Comparison of ENCODE assay signal across 10 mouse cellular contexts in genomic region chr3:88381389-88382315, GRCm38 (mm10). TPM values are rescaled to one million over a fixed set of nuclear protein-coding genes. Genes with fewer than 3 reads are reported as not detected.
DNase-seq lines count a peak whose midpoint lies in the region; ATAC-seq and TF ChIP-seq lines count a peak whose summit lies in the region.
"Not testable (repeated sequence)": the region's sequence is repeated elsewhere in the genome, so short reads cannot be mapped to it uniquely, and the experiment has no call there.
"Had no signal": no experiment of that assay in that cellular context is flagged by ENCODE, and none has a peak within 500 bp of the region (broad histone marks: within the 10 kb centered on the region; RNA-seq: fewer than 3 reads in every experiment).

No protein-coding gene starts in this region.

- TF ChIP-seq POLR2A in limb, embryonic 14.5 days (IDR thresholded peaks at IDR 0.05; ENCODE audit: borderline replicate concordance, extremely low read depth, insufficient read depth, insufficient read length): not testable (repeated sequence)

- DNase-seq in R1 (ENCODE audit: low read depth, low spot score): peak; percentile 70
- peak; percentile 26 for DNase-seq in limb, embryonic 14.5 days (ENCODE audit: low spot score)
- DNase-seq in thymus, postnatal 25 days: peak; percentile 71

- H3K4me3 ChIP-seq in embryonic facial prominence, embryonic 12.5 days: peak overlapping the region; percentile 29
- H3K4me3 ChIP-seq in heart, embryonic 12.5 days: peak overlapping the region; percentile 28; the same call in 1 of the 2 replicates
- H3K4me3 ChIP-seq in intestine, embryonic 15.5 days (replicated peaks): 0 out of 2 replicates have a peak overlapping the region, but pooled peaks have one; percentile 12
- H3K4me3 ChIP-seq in limb, embryonic 14.5 days (replicated peaks; ENCODE audit: low read length): peak overlapping the region; percentile 21
- peak overlapping the region; percentile 25 for H3K4me3 ChIP-seq in neural tube, embryonic 15.5 days (replicated peaks)

- H3K4me1 ChIP-seq in embryonic facial prominence, embryonic 12.5 days; heart, embryonic 12.5 days (replicated peaks); intestine, embryonic 15.5 days (replicated peaks); limb, embryonic 14.5 days (ENCODE audit: control insufficient read depth, insufficient read depth, low read length); neural tube, embryonic 15.5 days: not testable (repeated sequence)

- H3K9me3 ChIP-seq in embryonic facial prominence, embryonic 12.5 days; heart, embryonic 12.5 days (replicated peaks); intestine, embryonic 15.5 days; limb, embryonic 14.5 days (ENCODE audit: control insufficient read depth, low read length); neural tube, embryonic 15.5 days (replicated peaks): not testable (repeated sequence)

- 0 out of 2 replicates have a peak overlapping the region, but pooled peaks have one; percentile 27 for H3K9ac ChIP-seq in embryonic facial prominence, embryonic 12.5 days
- H3K9ac ChIP-seq in heart, embryonic 12.5 days; intestine, embryonic 15.5 days; neural tube, embryonic 15.5 days (replicated peaks): not testable (repeated sequence)
- H3K9ac ChIP-seq in limb, embryonic 14.5 days (ENCODE audit: low read depth, low read length, severe bottlenecking): peak overlapping the region; percentile 38; the same call in 1 of the 2 replicates

- peak; percentile 71 for ATAC-seq in embryonic facial prominence, embryonic 12.5 days (ENCODE audit: insufficient number of reproducible peaks, insufficient read depth, low FRiP score, low TSS enrichment)
- ATAC-seq in heart, embryonic 12.5 days (ENCODE audit: insufficient number of reproducible peaks, low FRiP score): peak; percentile 76
- ATAC-seq in intestine, embryonic 15.5 days: peak; percentile 89
- ATAC-seq in limb, embryonic 14.5 days (ENCODE audit: low FRiP score, low read depth): peak; percentile 81
- peak; percentile 94 for ATAC-seq in megakaryocyte progenitor cell, adult 5-6 weeks (replicated peaks; ENCODE audit: poor library complexity)
- ATAC-seq in neural tube, embryonic 15.5 days (ENCODE audit: low FRiP score): peak; percentile 92

- H3K36me3 ChIP-seq in embryonic facial prominence, embryonic 12.5 days; heart, embryonic 12.5 days; intestine, embryonic 15.5 days; limb, embryonic 14.5 days (ENCODE audit: control insufficient read depth, insufficient read depth, low read length); neural tube, embryonic 15.5 days: not testable (repeated sequence)

- H3K4me2 ChIP-seq in embryonic facial prominence, embryonic 12.5 days (replicated peaks): peak overlapping the region; percentile 47
- peak overlapping the region; percentile 64 for H3K4me2 ChIP-seq in heart, embryonic 12.5 days
- H3K4me2 ChIP-seq in intestine, embryonic 15.5 days (replicated peaks): peak overlapping the region; percentile 55
- peak overlapping the region; percentile 47 for H3K4me2 ChIP-seq in limb, embryonic 14.5 days (replicated peaks; ENCODE audit: low read depth, low read length, severe bottlenecking)
- peak overlapping the region; percentile 54 for H3K4me2 ChIP-seq in neural tube, embryonic 15.5 days

- 8% methylated on average over 22 of the region's 22 CpGs for WGBS in embryonic facial prominence, embryonic 12.5 days
- WGBS in heart, embryonic 12.5 days: 9% methylated on average over 19 of the region's 22 CpGs
- 9% methylated on average over 21 of the region's 22 CpGs for WGBS in intestine, embryonic 15.5 days
- 11% methylated on average over 17 of the region's 22 CpGs for WGBS in limb, embryonic 14.5 days
- WGBS in neural tube, embryonic 15.5 days: 4% methylated on average over 19 of the region's 22 CpGs

- 0 out of 2 replicates have a peak overlapping the region, but pooled peaks have one; percentile 41 for H3K27ac ChIP-seq in embryonic facial prominence, embryonic 12.5 days
- H3K27ac ChIP-seq in heart, embryonic 12.5 days (ENCODE audit: poor library complexity, severe bottlenecking); intestine, embryonic 15.5 days; limb, embryonic 14.5 days (replicated peaks; ENCODE audit: low read depth, low read length): not testable (repeated sequence)
- peak overlapping the region; percentile 63 for H3K27ac ChIP-seq in neural tube, embryonic 15.5 days (replicated peaks)

- H3K27me3 ChIP-seq in embryonic facial prominence, embryonic 12.5 days; heart, embryonic 12.5 days (replicated peaks); intestine, embryonic 15.5 days (replicated peaks); limb, embryonic 14.5 days (ENCODE audit: control insufficient read depth, insufficient read depth, low read length); neural tube, embryonic 15.5 days (replicated peaks): not testable (repeated sequence)

RNA-seq across cellular contexts. Expression of gene Bglap, which starts 2.6 kb away (rescaled TPM):
- not detected in 2 replicates for polyA plus RNA-seq in embryonic facial prominence, embryonic 12.5 days (2016; fragmentation: Nextera tagmentation; extraction: Ambion mirVana)
- polyA plus RNA-seq in heart, embryonic 12.5 days (2016; fragmentation: Nextera tagmentation; extraction: Ambion mirVana): not detected in 2 replicates
- polyA plus RNA-seq in intestine, embryonic 15.5 days (2015; fragmentation: Nextera tagmentation; extraction: Ambion mirVana): not detected in 2 replicates
- polyA plus RNA-seq in limb, embryonic 14.5 days (2012; rRNA removed): 0.94 and 1.00 TPM in 2 replicates
- polyA plus RNA-seq in limb, embryonic 14.5 days (2014; fragmentation: Nextera tagmentation; extraction: Ambion mirVana): 1.7 and 3.1 TPM in 2 replicates
- total RNA-seq in megakaryocyte progenitor cell, adult 5-6 weeks (2015): not detected in 2 replicates
- total RNA-seq in megakaryocyte progenitor cell, adult 5-6 weeks (2017): not detected in 2 replicates
- polyA plus RNA-seq in neural tube, embryonic 15.5 days (2015; fragmentation: Nextera tagmentation; extraction: Ambion mirVana): not detected in 2 replicates
- total RNA-seq: heart, postnatal 14 days had no signal

RNA-seq across cellular contexts. Expression of gene Bglap2, which starts 3.2 kb away (rescaled TPM):
- not detected in 2 replicates for polyA plus RNA-seq in embryonic facial prominence, embryonic 12.5 days (2016; fragmentation: Nextera tagmentation; extraction: Ambion mirVana)
- polyA plus RNA-seq in heart, embryonic 12.5 days (2016; fragmentation: Nextera tagmentation; extraction: Ambion mirVana): not detected in 2 replicates
- not detected in 2 replicates for polyA plus RNA-seq in intestine, embryonic 15.5 days (2015; fragmentation: Nextera tagmentation; extraction: Ambion mirVana)
- polyA plus RNA-seq in limb, embryonic 14.5 days (2012; rRNA removed): 0.52 and 0.60 TPM in 2 replicates
- 0.77 and 1.9 TPM in 2 replicates for polyA plus RNA-seq in limb, embryonic 14.5 days (2014; fragmentation: Nextera tagmentation; extraction: Ambion mirVana)
- not detected in 2 replicates for total RNA-seq in megakaryocyte progenitor cell, adult 5-6 weeks (2015)
- not detected in 2 replicates for total RNA-seq in megakaryocyte progenitor cell, adult 5-6 weeks (2017)
- polyA plus RNA-seq in neural tube, embryonic 15.5 days (2015; fragmentation: Nextera tagmentation; extraction: Ambion mirVana): not detected in 2 replicates
- total RNA-seq: heart, postnatal 14 days; layer of hippocampus, postnatal 25 days had no signal

RNA-seq across cellular contexts. Expression of gene Bglap3, which starts 9.1 kb away (rescaled TPM):
- 0.17 TPM in 1 of 2 replicates, not detected in the other for polyA plus RNA-seq in embryonic facial prominence, embryonic 12.5 days (2016; fragmentation: Nextera tagmentation; extraction: Ambion mirVana)
- polyA plus RNA-seq in heart, embryonic 12.5 days (2016; fragmentation: Nextera tagmentation; extraction: Ambion mirVana): 0.10 TPM in 1 of 2 replicates, not detected in the other
- polyA plus RNA-seq in intestine, embryonic 15.5 days (2015; fragmentation: Nextera tagmentation; extraction: Ambion mirVana): 1.3 and 2.7 TPM in 2 replicates
- polyA plus RNA-seq in limb, embryonic 14.5 days (2012; rRNA removed): 2.0 and 2.2 TPM in 2 replicates
- polyA plus RNA-seq in limb, embryonic 14.5 days (2014; fragmentation: Nextera tagmentation; extraction: Ambion mirVana): 1.7 and 2.5 TPM in 2 replicates
- not detected in 2 replicates for total RNA-seq in megakaryocyte progenitor cell, adult 5-6 weeks (2015)
- total RNA-seq in megakaryocyte progenitor cell, adult 5-6 weeks (2017): not detected in 2 replicates
- 0.15 and 0.28 TPM in 2 replicates for polyA plus RNA-seq in neural tube, embryonic 15.5 days (2015; fragmentation: Nextera tagmentation; extraction: Ambion mirVana)
- total RNA-seq: heart, postnatal 14 days had no signal

RNA-seq across cellular contexts. Expression of gene Paqr6, which starts 17.3 kb away (rescaled TPM):
- 2.8 and 3.3 TPM in 2 replicates for polyA plus RNA-seq in embryonic facial prominence, embryonic 12.5 days (2016; fragmentation: Nextera tagmentation; extraction: Ambion mirVana)
- 3.6 and 4.3 TPM in 2 replicates for polyA plus RNA-seq in heart, embryonic 12.5 days (2016; fragmentation: Nextera tagmentation; extraction: Ambion mirVana)
- polyA plus RNA-seq in intestine, embryonic 15.5 days (2015; fragmentation: Nextera tagmentation; extraction: Ambion mirVana): 3.7 and 4.2 TPM in 2 replicates
- 15.9 and 17.2 TPM in 2 replicates for polyA plus RNA-seq in limb, embryonic 14.5 days (2012; rRNA removed)
- polyA plus RNA-seq in limb, embryonic 14.5 days (2014; fragmentation: Nextera tagmentation; extraction: Ambion mirVana): 13.9 and 15.1 TPM in 2 replicates
- 0.15 TPM in 1 of 2 replicates, not detected in the other for total RNA-seq in megakaryocyte progenitor cell, adult 5-6 weeks (2015)
- not detected in 2 replicates for total RNA-seq in megakaryocyte progenitor cell, adult 5-6 weeks (2017)
- polyA plus RNA-seq in neural tube, embryonic 15.5 days (2015; fragmentation: Nextera tagmentation; extraction: Ambion mirVana): 1.6 and 2.5 TPM in 2 replicates

RNA-seq across cellular contexts. Expression of gene Pmf1, which starts 28.5 kb away (rescaled TPM):
- 130 and 133 TPM in 2 replicates for polyA plus RNA-seq in embryonic facial prominence, embryonic 12.5 days (2016; fragmentation: Nextera tagmentation; extraction: Ambion mirVana)
- polyA plus RNA-seq in heart, embryonic 12.5 days (2016; fragmentation: Nextera tagmentation; extraction: Ambion mirVana): 100 and 104 TPM in 2 replicates
- polyA plus RNA-seq in intestine, embryonic 15.5 days (2015; fragmentation: Nextera tagmentation; extraction: Ambion mirVana): 127 and 128 TPM in 2 replicates
- polyA plus RNA-seq in limb, embryonic 14.5 days (2012; rRNA removed): 99.9 and 108 TPM in 2 replicates
- polyA plus RNA-seq in limb, embryonic 14.5 days (2014; fragmentation: Nextera tagmentation; extraction: Ambion mirVana): 109 and 114 TPM in 2 replicates
- total RNA-seq in megakaryocyte progenitor cell, adult 5-6 weeks (2015): 161 and 165 TPM in 2 replicates
- 121 and 129 TPM in 2 replicates for total RNA-seq in megakaryocyte progenitor cell, adult 5-6 weeks (2017)
- 25.8 and 52.7 TPM in 2 replicates for polyA plus RNA-seq in neural tube, embryonic 15.5 days (2015; fragmentation: Nextera tagmentation; extraction: Ambion mirVana)
